Mouse (Mus musculus) c-Kit-positive CD71-negative TER-119-negative erythroid progenitor cells, embryonic 14.5 days (primary cell): ENCODE measurements at regions not wholly inside any gene's neighbourhood (a gene's known extent, or its start where the extent isn't known, plus 50 kb on each side); places are given as distances from the start of the nearest gene placed in this dataset.

ENCODE experiments used
- DNase-seq: peaks from one replicate; pipeline ENCODE4 v3.0.0-alpha.2; 2013; ENCODE audit warnings: low read depth

- no peak for DNase-seq
Measured at GRCm38 (mm10) chr8:18536059-18536458, 442.0 kb downstream of the Defb40 start.

- DNase-seq: no peak
Measured at GRCm38 (mm10) chr8:18528120-18528519, 449.9 kb downstream of the Defb40 start.

GRCm38 (mm10) chr8:18512409-18512808 is 465.6 kb downstream of the Defb40 start:
- no peak for DNase-seq

GRCm38 (mm10) chr8:18506158-18507022 is 471.7 kb downstream of the Defb40 start:
- no peak for DNase-seq

- no peak for DNase-seq
Measured at GRCm38 (mm10) chr8:18490620-18491019, 487.4 kb downstream of the Defb40 start.

GRCm38 (mm10) chr8:18480081-18480480 is 498.0 kb downstream of the Defb40 start:
- DNase-seq: no peak

GRCm38 (mm10) chr8:18478166-18478565 is 499.9 kb downstream of the Defb40 start:
- DNase-seq: no peak

GRCm38 (mm10) chr8:18467511-18467910 is 510.5 kb downstream of the Defb40 start:
- no peak for DNase-seq

- no peak for DNase-seq
Measured at GRCm38 (mm10) chr8:18460609-18461008, 517.4 kb downstream of the Defb40 start.

- no peak for DNase-seq
Measured at GRCm38 (mm10) chr8:18457470-18457869, 520.6 kb downstream of the Defb40 start.

- no peak for DNase-seq
Measured at GRCm38 (mm10) chr8:18449015-18449414, 529.0 kb downstream of the Defb40 start.

- no peak for DNase-seq
Measured at GRCm38 (mm10) chr8:18442212-18442611, 535.8 kb downstream of the Defb40 start.

GRCm38 (mm10) chr8:18422846-18423245 is 555.2 kb downstream of the Defb40 start:
- no peak for DNase-seq

- no peak for DNase-seq
Measured at GRCm38 (mm10) chr8:18412470-18412869, 565.6 kb downstream of the Defb40 start.

GRCm38 (mm10) chr8:18406446-18406845 is 571.6 kb downstream of the Defb40 start:
- peak; percentile 8 for DNase-seq

- DNase-seq: peak; percentile 4
Measured at GRCm38 (mm10) chr8:18388353-18388752, 589.7 kb downstream of the Defb40 start.

- no peak for DNase-seq
Measured at GRCm38 (mm10) chr8:18381615-18382178, 596.4 kb downstream of the Defb40 start.

- no peak for DNase-seq
Measured at GRCm38 (mm10) chr8:18348716-18349115, 629.3 kb downstream of the Defb40 start.

- no peak for DNase-seq
Measured at GRCm38 (mm10) chr8:18346248-18346647, 631.8 kb downstream of the Defb40 start.

- DNase-seq: peak; percentile 22
Measured at GRCm38 (mm10) chr8:18345322-18345721, 632.7 kb downstream of the Defb40 start.

- DNase-seq: no peak
Measured at GRCm38 (mm10) chr8:18344838-18345237, 633.2 kb downstream of the Defb40 start.

- no peak for DNase-seq
Measured at GRCm38 (mm10) chr8:18335576-18335975, 642.5 kb downstream of the Defb40 start.

GRCm38 (mm10) chr8:18328521-18328920 is 649.5 kb downstream of the Defb40 start:
- no peak for DNase-seq

GRCm38 (mm10) chr8:18316488-18316887 is 661.6 kb downstream of the Defb40 start:
- no peak for DNase-seq
